9 mouse cellular contexts compared by ENCODE assay signal in genomic region chr9:21241343-21241742, GRCm38 (mm10). TPM values are rescaled to one million over a fixed set of nuclear protein-coding genes. Genes with fewer than 3 reads are reported as not detected.
DNase-seq lines count a peak whose midpoint lies in the region; ATAC-seq and TF ChIP-seq lines count a peak whose summit lies in the region.
"Had no signal": no experiment of that assay in that cellular context is flagged by ENCODE, and none has a peak within 500 bp of the region (broad histone marks: within the 10 kb centered on the region; RNA-seq: fewer than 3 reads in every experiment).

No protein-coding gene starts in this region.

- no peak overlapping the region for H3K9ac ChIP-seq in ES-Bruce4 (ENCODE audit: low read depth, poor library complexity, severe bottlenecking)
- H3K9ac ChIP-seq: limb, embryonic 13.5 days had no signal

- no peak for ATAC-seq in cerebellum, adult (ENCODE audit: insufficient number of reproducible peaks, low FRiP score, low TSS enrichment)
- ATAC-seq in megakaryocyte, adult 5-6 weeks (ENCODE audit: poor library complexity, severe bottlenecking) = peak; percentile 65

- H3K9me3 ChIP-seq in ES-Bruce4 (replicated peaks; ENCODE audit: control insufficient read depth, insufficient read depth, low read length, poor library complexity, severe bottlenecking) = no peaks in the 10 kb centered on the region
- H3K9me3 ChIP-seq: limb, embryonic 13.5 days had no signal

- TF ChIP-seq CTCF in ES-Bruce4 (IDR thresholded peaks at IDR 0.05; ENCODE audit: low read depth, low read length) = peak; percentile 95

- DNase-seq in cerebellum, adult 11 months = peak; percentile 79
- peak; percentile 83 for DNase-seq in cerebellum, adult 8-10 months
- peak; percentile 54 to 68 for DNase-seq in gastrocnemius, adult 8-10 months (ENCODE audit: low spot score in 2 of 2)
- DNase-seq in layer of hippocampus, adult 18-20 months (ENCODE audit: low spot score in 2 of 2) = peak; percentile 65 to 91
- peak; percentile 76 to 86 for DNase-seq in spleen, postnatal 14 days (ENCODE audit: low spot score in 2 of 2)

- 0 out of 2 replicates have a peak, but pooled peaks cover 7% of the 10 kb centered on the region for H3K27me3 ChIP-seq in ES-Bruce4 (ENCODE audit: control insufficient read depth, insufficient read depth, low read length, poor library complexity, severe bottlenecking)

- no peak overlapping the region for H3K27ac ChIP-seq in ES-Bruce4 (ENCODE audit: insufficient read depth, low read length)
- H3K27ac ChIP-seq: limb, embryonic 13.5 days had no signal

- H3K4me3 ChIP-seq in ES-Bruce4 (ENCODE audit: low read depth, low read length) = no peak overlapping the region
- H3K4me3 ChIP-seq: limb, embryonic 13.5 days had no signal

- TF ChIP-seq POLR2A in ES-Bruce4 (IDR thresholded peaks at IDR 0.05; ENCODE audit: insufficient read depth, low read length) = no peak

- no peak for TF ChIP-seq EP300 in ES-Bruce4 (IDR thresholded peaks at IDR 0.05; ENCODE audit: insufficient read depth, low read depth, low read length)

- no peaks in the 10 kb centered on the region for H3K36me3 ChIP-seq in ES-Bruce4 (ENCODE audit: control insufficient read depth, insufficient read depth, low read length, poor library complexity, severe bottlenecking)

- peaks cover 1% of the 10 kb centered on the region for H3K4me1 ChIP-seq in ES-Bruce4 (ENCODE audit: control insufficient read depth, insufficient read depth, low read length)

RNA-seq across cellular contexts. Expression of gene Keap1, which starts 2.2 kb away (rescaled TPM):
- 19.5 and 19.6 TPM in 2 replicates for polyA plus RNA-seq in ES-Bruce4 (2011; ENCODE audit: insufficient read depth, insufficient read length, low read depth, missing spikeins)
- 10 to 100 TPM; 54.9 to 59.4 (median 57.4) TPM for total RNA-seq in gastrocnemius, adult 8-10 months (2022)
- total RNA-seq in layer of hippocampus, adult 18-20 months (2021) = 10 to 100 TPM; 58.3 to 61.5 TPM
- total RNA-seq in megakaryocyte, adult 5-6 weeks (2015) = 17.7 and 18.8 TPM in 2 replicates
- 34.0 and 36.9 TPM in 2 replicates for total RNA-seq in megakaryocyte, adult 5-6 weeks (2017)

RNA-seq across cellular contexts. Expression of gene S1pr5, which starts 6.9 kb away (rescaled TPM):
- 0.40 and 0.44 TPM in 2 replicates for polyA plus RNA-seq in ES-Bruce4 (2011; ENCODE audit: insufficient read depth, insufficient read length, low read depth, missing spikeins)
- under 1 TPM; 0.10 to 0.29 (median 0.15) TPM for total RNA-seq in gastrocnemius, adult 8-10 months (2022)
- 10 to 100 TPM; 13.5 to 14.5 TPM for total RNA-seq in layer of hippocampus, adult 18-20 months (2021)
- 3.6 and 4.0 TPM in 2 replicates for total RNA-seq in megakaryocyte, adult 5-6 weeks (2015)
- 7.9 and 9.0 TPM in 2 replicates for total RNA-seq in megakaryocyte, adult 5-6 weeks (2017)

RNA-seq across cellular contexts. Expression of gene Atg4d, which starts 23.8 kb away (rescaled TPM):
- 18.8 and 22.3 TPM in 2 replicates for polyA plus RNA-seq in ES-Bruce4 (2011; ENCODE audit: insufficient read depth, insufficient read length, low read depth, missing spikeins)
- total RNA-seq in gastrocnemius, adult 8-10 months (2022) = 10 to 100 TPM; 74.3 to 87.3 (median 80.7) TPM
- 10 to 100 TPM; 43.6 to 50.9 TPM for total RNA-seq in layer of hippocampus, adult 18-20 months (2021)
- 14.6 and 15.0 TPM in 2 replicates for total RNA-seq in megakaryocyte, adult 5-6 weeks (2015)
- total RNA-seq in megakaryocyte, adult 5-6 weeks (2017) = 13.5 and 19.3 TPM in 2 replicates

RNA-seq across cellular contexts. Expression of gene Kri1, which starts 46.4 kb away (rescaled TPM):
- 35.9 and 41.7 TPM in 2 replicates for polyA plus RNA-seq in ES-Bruce4 (2011; ENCODE audit: insufficient read depth, insufficient read length, low read depth, missing spikeins)
- total RNA-seq in gastrocnemius, adult 8-10 months (2022) = 10 to 100 TPM in 3 of 4 experiments, 1 to 10 TPM in 1; 8.4 to 13.0 (median 11.4) TPM
- 10 to 100 TPM; 39.7 to 46.9 TPM for total RNA-seq in layer of hippocampus, adult 18-20 months (2021)
- total RNA-seq in megakaryocyte, adult 5-6 weeks (2015) = 28.0 and 28.4 TPM in 2 replicates
- 53.6 and 76.9 TPM in 2 replicates for total RNA-seq in megakaryocyte, adult 5-6 weeks (2017)

RNA-seq across cellular contexts. Expression of gene Cdkn2d, which starts 49.9 kb away (rescaled TPM):
- 11.6 and 12.4 TPM in 2 replicates for polyA plus RNA-seq in ES-Bruce4 (2011; ENCODE audit: insufficient read depth, insufficient read length, low read depth, missing spikeins)
- 10 to 100 TPM in 3 of 4 experiments, 1 to 10 TPM in 1; 8.8 to 10.7 (median 10.6) TPM for total RNA-seq in gastrocnemius, adult 8-10 months (2022)
- 10 to 100 TPM; 53.7 to 56.7 TPM for total RNA-seq in layer of hippocampus, adult 18-20 months (2021)
- 132 and 138 TPM in 2 replicates for total RNA-seq in megakaryocyte, adult 5-6 weeks (2015)
- total RNA-seq in megakaryocyte, adult 5-6 weeks (2017) = 65.6 and 75.3 TPM in 2 replicates
